Mouse (Mus musculus) neutrophil, adult 65 days (primary cell): ENCODE measurements around the gene Gm4498. TPM values are rescaled to one million over a fixed set of nuclear protein-coding genes. Genes with fewer than 3 reads are reported as not detected.

Experiments used
- total RNA-seq: library from RNA; stranded (reverse); gene quantifications from 2 replicates; pipeline ENCODE4 v1.2.4, GENCODE M21; 2023

Gene Gm4498
- total RNA-seq: not detected in 2 replicates

DNA sequence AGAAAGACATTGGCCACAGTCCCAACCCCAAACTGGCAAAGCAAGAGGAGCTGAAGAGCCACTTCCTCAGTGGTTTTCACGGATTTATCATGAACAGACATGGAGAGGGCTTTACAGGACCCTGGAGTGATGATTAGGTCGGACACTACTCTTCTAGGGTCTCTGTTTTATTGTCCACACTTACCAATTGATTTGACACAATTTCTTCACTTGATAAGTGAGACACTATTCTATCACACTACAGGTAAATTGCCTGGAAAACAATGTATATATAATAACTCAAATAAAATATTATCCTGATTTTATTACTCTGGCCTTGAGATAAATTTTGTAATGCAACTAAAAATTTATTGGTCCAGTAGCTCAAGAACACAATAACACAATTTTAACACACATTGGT is at the start of gene Gm4498:
Gm4498 (minus strand) TSS at position 101 of the 400 bp plus-strand sequence.

DNA sequence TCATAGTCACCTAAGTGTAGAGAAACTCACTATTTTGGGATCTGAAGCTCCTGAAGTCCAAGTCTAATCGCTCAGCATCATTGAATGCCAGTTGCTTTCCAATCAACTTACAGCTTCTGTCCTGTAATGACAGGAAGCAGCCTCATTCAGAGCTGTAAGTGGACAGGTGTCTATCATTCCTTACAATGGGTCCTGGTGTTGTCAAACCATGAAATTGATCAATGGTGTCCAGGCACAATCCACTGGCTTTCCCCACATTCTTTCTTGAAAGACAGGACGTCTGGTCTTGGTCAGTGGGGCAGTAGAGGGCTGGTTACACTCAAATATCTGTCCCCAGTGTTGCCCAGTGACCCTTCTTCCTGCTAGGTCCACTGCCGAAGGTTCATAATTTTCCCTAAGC is 29.1 kb upstream of the Gm4498 start, which contains the start of gene Gm5890:
Gm5890 (minus strand) TSS at position 101 of the 400 bp plus-strand sequence.

DNA sequence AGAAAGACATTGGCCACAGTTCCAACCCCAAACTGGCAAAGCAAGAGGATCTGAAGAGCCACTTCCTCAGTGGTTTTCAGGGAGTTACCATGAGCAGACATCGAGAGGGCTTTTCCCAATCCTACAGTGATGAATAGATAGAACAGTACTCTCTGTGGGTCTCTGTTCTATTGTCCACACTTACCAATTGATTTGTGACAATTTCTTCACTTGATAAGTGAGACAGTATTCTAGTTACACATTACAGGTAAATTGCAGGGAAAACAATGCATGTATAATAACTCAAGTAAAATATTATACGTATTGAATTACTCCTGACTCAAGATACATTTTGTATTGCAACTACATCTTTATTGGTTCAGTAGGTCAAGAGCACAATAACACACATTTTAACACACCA is 28.1 kb downstream of the Gm4498 start, which contains the start of gene Gm6164:
Gm6164 (minus strand) TSS at position 101 of the 400 bp plus-strand sequence.

DNA sequence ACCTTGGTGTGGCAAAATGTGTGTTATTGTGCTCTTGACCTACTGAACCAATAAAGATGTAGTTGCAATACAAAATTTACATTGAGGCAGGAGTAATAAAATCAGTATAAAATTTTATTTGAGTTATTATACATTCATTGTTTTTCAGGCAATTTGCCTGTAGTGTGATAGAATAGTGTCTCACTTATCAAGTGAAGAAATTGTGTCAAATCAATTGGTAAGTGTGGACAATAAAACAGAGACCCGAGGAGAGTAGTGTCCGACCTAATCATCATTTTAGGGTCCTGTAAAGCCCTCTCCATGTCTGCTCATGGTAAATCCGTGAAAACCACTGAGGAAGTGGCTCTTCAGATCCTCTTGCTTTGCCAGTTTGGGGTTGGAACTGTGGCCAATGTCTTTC is 40.2 kb downstream of the Gm4498 start, which contains the start of gene Vmn1r95:
Vmn1r95 (plus strand) TSS at position 301 of the 400 bp plus-strand sequence.

Other genes starting within 250 kb of the Gm4498 start
- not detected in 2 replicates for gene Nlrp9b, start 242.4 kb downstream of the Gm4498 start, total RNA-seq
- not detected in 2 replicates for gene Vmn1r91, start 134.1 kb downstream of the Gm4498 start, total RNA-seq
- not detected in 2 replicates for gene Gm16442, start 111.2 kb downstream of the Gm4498 start, total RNA-seq
- not detected in 2 replicates for gene Vmn1r93, start 94.7 kb downstream of the Gm4498 start, total RNA-seq
- not detected in 2 replicates for gene Vmn1r94, start 65.5 kb downstream of the Gm4498 start, total RNA-seq
- gene Vmn1r95, start 40.1 kb downstream of the Gm4498 start, total RNA-seq: not detected in 2 replicates
- gene Gm6164, start 28.2 kb downstream of the Gm4498 start, total RNA-seq: not detected in 2 replicates
- gene Gm5890, start 29.0 kb upstream of the Gm4498 start, total RNA-seq: not detected in 2 replicates
- gene Gm4133, start 100.2 kb upstream of the Gm4498 start, total RNA-seq: not detected in 2 replicates
- gene Gm5728, start 141.6 kb upstream of the Gm4498 start, total RNA-seq: not detected in 2 replicates
- gene Vmn1r100, start 184.1 kb upstream of the Gm4498 start, total RNA-seq: not detected in 2 replicates
- not detected in 2 replicates for gene Vmn1r101, start 208.8 kb upstream of the Gm4498 start, total RNA-seq
- gene Gm10670, start 241.1 kb upstream of the Gm4498 start, total RNA-seq: not detected in 2 replicates